Mouse (Mus musculus) spleen, adult 18-20 months (tissue): Measurements from ENCODE around the gene Coq9.
A peak's percentile ranks its signal among the peaks of the same experiment; 100 is the strongest.
"Not testable (repeated sequence)": the region's sequence is repeated elsewhere in the genome, so short reads cannot be mapped to it uniquely, and the experiment has no call there.

ENCODE experiments used
- DNase-seq, 2 experiments: peaks; one replicate each; pipeline ENCODE4 v3.0.0; 2022; ENCODE audit warnings: mixed read lengths in 2 of 2

Coq9 gene

GRCm38 (mm10) chr8:94822637-94823560 lies 15.2 kb upstream of the Coq9 start:
- DNase-seq, result peak in 1 of 2 experiments; percentile 41

GRCm38 (mm10) chr8:94825170-94825569 lies 13.0 kb upstream of the Coq9 start:
- no peak for DNase-seq

GRCm38 (mm10) chr8:94826210-94826609 lies 11.9 kb upstream of the Coq9 start:
- no peak for DNase-seq

GRCm38 (mm10) chr8:94828284-94828683 lies 9.8 kb upstream of the Coq9 start:
- no peak for DNase-seq

GRCm38 (mm10) chr8:94833901-94834405 lies 4.2 kb upstream of the Coq9 start:
- DNase-seq, result not testable (repeated sequence)

- DNase-seq, result not testable (repeated sequence)
These were observed 2.4 kb upstream of the Coq9 start for GRCm38 (mm10) chr8:94835751-94836150.

GRCm38 (mm10) chr8:94836456-94837240 lies 1.5 kb upstream of the Coq9 start:
- no peak for DNase-seq

- DNase-seq, result no peak
These were observed 479 bp downstream of the Coq9 start for GRCm38 (mm10) chr8:94838600-94838999.

- DNase-seq, result no peak
These were observed 3.1 kb downstream of the Coq9 start for GRCm38 (mm10) chr8:94841183-94841582.

- no peak for DNase-seq
These were observed 11.9 kb downstream of the Coq9 start for GRCm38 (mm10) chr8:94850049-94850448.

- not testable (repeated sequence) for DNase-seq
These were observed 16.6 kb downstream of the Coq9 start for GRCm38 (mm10) chr8:94854761-94855160.

GRCm38 (mm10) chr8:94857011-94857345 lies 18.9 kb downstream of the Coq9 start:
- DNase-seq, result no peak

- peak; percentile 78 to 91 for DNase-seq
These were observed 19.4 kb downstream of the Coq9 start, which contains the start of gene Polr2c for GRCm38 (mm10) chr8:94857346-94858173. Gene Polr2c, plus strand, starts transcription at chr8:94857450.

- peak; percentile 35 to 68 for DNase-seq
These were observed 23.3 kb downstream of the Coq9 start for GRCm38 (mm10) chr8:94861352-94861910.

GRCm38 (mm10) chr8:94862487-94863220 lies 24.5 kb downstream of the Coq9 start:
- DNase-seq, result no peak

- DNase-seq, result no peak
These were observed 26.0 kb downstream of the Coq9 start for GRCm38 (mm10) chr8:94863897-94864673.

- DNase-seq, result no peak
These were observed 27.2 kb downstream of the Coq9 start for GRCm38 (mm10) chr8:94865292-94865691.

GRCm38 (mm10) chr8:94866921-94867320 lies 28.8 kb downstream of the Coq9 start:
- DNase-seq, result no peak

GRCm38 (mm10) chr8:94869146-94869545 lies 31.0 kb downstream of the Coq9 start:
- DNase-seq, result no peak

- DNase-seq, result no peak
These were observed 31.9 kb downstream of the Coq9 start for GRCm38 (mm10) chr8:94870003-94870402.
